Mouse (Mus musculus): ENCODE data around the gene Avil.

DNA sequence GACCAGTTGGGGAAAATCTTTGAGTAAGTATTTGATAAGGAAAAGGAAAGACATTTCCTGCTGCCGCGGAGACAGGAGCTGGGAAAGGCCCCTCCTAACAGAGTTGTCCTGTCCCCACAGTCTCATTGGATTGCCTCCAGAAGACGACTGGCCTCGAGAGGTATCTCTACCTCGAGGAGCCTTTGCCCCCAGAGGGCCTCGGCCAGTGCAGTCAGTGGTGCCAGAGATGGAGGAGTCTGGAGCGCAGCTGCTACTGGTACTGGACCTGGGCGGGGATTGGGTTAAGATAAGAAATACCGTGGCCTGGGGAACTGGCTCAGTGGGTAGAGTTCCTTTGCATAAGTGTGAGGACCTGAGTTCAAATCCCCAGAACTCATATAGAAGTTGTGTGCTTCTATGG lies 65.5 kb downstream of the Avil start:
- TF ChIP-seq CTCF (IDR thresholded peaks at IDR 0.05; ENCODE audit: low read depth, low read length) (no peak), POLR2A (IDR thresholded peaks at IDR 0.05; ENCODE audit: extremely low read depth, insufficient read depth, low read length) (no peak)

Data from liver, adult 2 months (tissue).